Mouse (Mus musculus) E14TG2a.4 (cell line): ENCODE results near the gene Gemin6.
A peak's percentile ranks its signal among the peaks of the same experiment; 100 is the strongest.

Experiments used
- CTCF ChIP-seq: conservative IDR thresholded peaks from 2 replicates; pipeline ENCODE4 v1.5.1; 2014; ENCODE audit warnings: low read length
- NANOG ChIP-seq: IDR thresholded peaks from 2 replicates; pipeline ENCODE4 v1.6.1; 2014; ENCODE audit warnings: borderline replicate concordance, low read length, mixed read lengths

DNA sequence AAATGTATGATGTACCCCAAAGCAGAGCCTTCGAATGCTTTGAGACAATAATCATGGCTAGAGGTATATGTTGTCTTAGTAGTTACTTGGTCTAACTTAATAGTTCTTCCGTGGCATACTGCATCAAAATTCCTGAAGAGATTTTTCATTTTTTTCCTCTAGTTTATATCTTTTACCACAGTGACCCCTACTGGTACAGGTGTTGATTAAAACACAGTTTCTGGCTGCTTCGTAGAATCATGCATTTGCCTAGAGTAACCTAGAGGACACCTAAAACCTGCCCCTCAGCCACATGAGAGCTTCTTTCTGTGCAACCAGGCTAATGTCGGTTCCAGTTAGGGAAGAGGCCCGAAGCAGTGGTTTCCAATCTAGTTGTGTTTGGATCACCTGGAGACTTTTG is 31.2 kb upstream of the Gemin6 start:
- TF ChIP-seq CTCF (peak; percentile 30), NANOG (no peak)
